Mouse (Mus musculus): Measurements from ENCODE around the gene Ubn2. TPM values are rescaled to one million over a fixed set of nuclear protein-coding genes. Genes with fewer than 3 reads are reported as not detected.

Gene Ubn2
- polyA plus RNA-seq, 1 experiment from 2014 or later, result 20.0 TPM

DNA sequence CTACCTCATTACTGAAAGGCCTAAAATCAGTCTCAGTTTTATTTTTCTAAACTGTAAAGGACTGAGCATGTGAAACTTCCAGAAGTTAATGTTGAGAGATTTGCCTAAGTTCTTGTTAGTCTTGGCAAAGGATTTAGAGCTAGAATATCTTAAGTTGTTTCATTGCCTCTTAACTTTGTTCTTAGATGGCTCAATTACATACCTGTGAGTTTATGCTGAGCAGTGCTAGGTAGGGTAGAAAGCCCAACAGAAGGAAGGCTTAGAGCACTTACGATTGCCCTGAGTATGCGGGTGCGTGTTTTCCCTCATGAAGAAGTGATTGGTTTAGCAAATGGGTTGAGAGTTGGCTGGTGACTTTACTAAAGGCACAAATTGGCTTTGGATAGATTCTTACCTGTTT is 24.3 kb downstream of the Ubn2 start:
- H3K27ac ChIP-seq (ENCODE audit: low read depth, low read length), result no peak overlapping the region
- H3K27me3 ChIP-seq (ENCODE audit: control insufficient read depth, insufficient read depth, low read length), result no peaks in the 10 kb centered on the region
- no peak overlapping the region for H3K4me2 ChIP-seq (ENCODE audit: low read depth)
- H3K9me3 ChIP-seq (ENCODE audit: control insufficient read depth, low read length), result no peaks in the 10 kb centered on the region
- ATAC-seq (ENCODE audit: insufficient read depth, low FRiP score, low TSS enrichment) (no peak), DNase-seq (ENCODE audit: low spot score) (no peak)
- WGBS, result 97% methylated on average over 3 of the region's 3 CpGs
- H3K4me1 ChIP-seq (ENCODE audit: control insufficient read depth, insufficient read depth, low read length), result no peaks in the 10 kb centered on the region
- H3K4me3 ChIP-seq (ENCODE audit: low read depth, low read length), result no peak overlapping the region
- peaks cover 2% of the 10 kb centered on the region; the same call in 1 of the 2 replicates for H3K36me3 ChIP-seq (ENCODE audit: control insufficient read depth, insufficient read depth, low read length)
- H3K9ac ChIP-seq (ENCODE audit: low read length), result no peak overlapping the region

GRCm38 (mm10) chr6:38469591-38469990 is 35.8 kb downstream of the Ubn2 start:
- 87% methylated on average over 4 of the region's 4 CpGs for WGBS
- Histone ChIP-seq H3K9ac (ENCODE audit: low read length) (no peak overlapping the region), H3K4me1 (ENCODE audit: control insufficient read depth, insufficient read depth, low read length) (no peaks in the 10 kb centered on the region), H3K4me2 (ENCODE audit: low read depth) (no peak overlapping the region), H3K36me3 (ENCODE audit: control insufficient read depth, insufficient read depth, low read length) (no peaks in the 10 kb centered on the region), H3K4me3 (ENCODE audit: low read depth, low read length) (no peak overlapping the region), H3K9me3 (ENCODE audit: control insufficient read depth, low read length) (no peaks in the 10 kb centered on the region), H3K27me3 (ENCODE audit: control insufficient read depth, insufficient read depth, low read length) (no peaks in the 10 kb centered on the region), H3K27ac (ENCODE audit: low read depth, low read length) (no peak overlapping the region)
- DNase-seq (ENCODE audit: low spot score) (no peak), ATAC-seq (ENCODE audit: insufficient read depth, low FRiP score, low TSS enrichment) (no peak)

GRCm38 (mm10) chr6:38481694-38482371 is 48.1 kb downstream of the Ubn2 start:
- ATAC-seq (ENCODE audit: insufficient read depth, low FRiP score, low TSS enrichment) (no peak), DNase-seq (ENCODE audit: low spot score) (no peak)
- H3K4me1 ChIP-seq (ENCODE audit: control insufficient read depth, insufficient read depth, low read length), result no peaks in the 10 kb centered on the region
- H3K9ac ChIP-seq (ENCODE audit: low read length), result no peak overlapping the region
- H3K4me3 ChIP-seq (ENCODE audit: low read depth, low read length), result no peak overlapping the region
- no peak overlapping the region for H3K4me2 ChIP-seq (ENCODE audit: low read depth)
- H3K27ac ChIP-seq (ENCODE audit: low read depth, low read length), result no peak overlapping the region
- H3K9me3 ChIP-seq (ENCODE audit: control insufficient read depth, low read length), result no peaks in the 10 kb centered on the region
- no peaks in the 10 kb centered on the region for H3K27me3 ChIP-seq (ENCODE audit: control insufficient read depth, insufficient read depth, low read length)
- 84% methylated on average over 5 of the region's 5 CpGs for WGBS
- no peaks in the 10 kb centered on the region; the same call in 1 of the 2 replicates for H3K36me3 ChIP-seq (ENCODE audit: control insufficient read depth, insufficient read depth, low read length)

DNA sequence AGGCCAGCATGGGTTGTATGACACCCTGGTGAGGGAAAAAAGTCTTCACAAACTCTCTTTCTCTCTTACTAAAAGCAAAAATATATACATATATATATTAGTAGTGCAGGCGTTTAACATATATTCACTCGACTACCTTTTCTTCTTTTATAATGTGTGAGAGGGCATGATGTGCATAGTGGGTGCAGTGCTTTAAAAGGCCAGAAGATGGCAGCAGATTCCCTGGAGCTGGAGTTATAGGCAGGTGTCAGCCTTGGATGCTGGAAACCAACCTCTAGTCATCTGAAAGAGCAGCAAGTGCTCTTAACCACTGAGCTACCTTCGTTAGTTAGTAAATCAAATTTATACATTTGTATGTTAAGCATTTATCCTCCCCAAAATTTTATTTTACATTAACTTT is 58.8 kb downstream of the Ubn2 start:
- H3K9ac ChIP-seq (ENCODE audit: low read length), result no peak overlapping the region
- 80% methylated on average over 3 of the region's 3 CpGs for WGBS
- H3K9me3 ChIP-seq (ENCODE audit: control insufficient read depth, low read length), result no peaks in the 10 kb centered on the region
- ATAC-seq (ENCODE audit: insufficient read depth, low FRiP score, low TSS enrichment), result no peak
- H3K36me3 ChIP-seq (ENCODE audit: control insufficient read depth, insufficient read depth, low read length), result peaks cover 6% of the 10 kb centered on the region
- H3K4me2 ChIP-seq (ENCODE audit: low read depth), result no peak overlapping the region
- H3K27ac ChIP-seq (ENCODE audit: low read depth, low read length), result no peak overlapping the region
- no peaks in the 10 kb centered on the region for H3K27me3 ChIP-seq (ENCODE audit: control insufficient read depth, insufficient read depth, low read length)
- H3K4me3 ChIP-seq (ENCODE audit: low read depth, low read length), result no peak overlapping the region
- no peaks in the 10 kb centered on the region for H3K4me1 ChIP-seq (ENCODE audit: control insufficient read depth, insufficient read depth, low read length)
- peak; percentile 36 for DNase-seq (ENCODE audit: low spot score)

- Histone ChIP-seq H3K36me3 (ENCODE audit: control insufficient read depth, insufficient read depth, low read length) (peaks cover 6% of the 10 kb centered on the region), H3K4me3 (ENCODE audit: low read depth, low read length) (no peak overlapping the region), H3K27ac (ENCODE audit: low read depth, low read length) (no peak overlapping the region), H3K4me1 (ENCODE audit: control insufficient read depth, insufficient read depth, low read length) (no peaks in the 10 kb centered on the region), H3K9ac (ENCODE audit: low read length) (no peak overlapping the region), H3K4me2 (ENCODE audit: low read depth) (no peak overlapping the region), H3K9me3 (ENCODE audit: control insufficient read depth, low read length) (no peaks in the 10 kb centered on the region), H3K27me3 (ENCODE audit: control insufficient read depth, insufficient read depth, low read length) (no peaks in the 10 kb centered on the region)
- WGBS, result 27% methylated on average over 4 of the region's 4 CpGs
- no peak for ATAC-seq (ENCODE audit: insufficient read depth, low FRiP score, low TSS enrichment)
- DNase-seq (ENCODE audit: low spot score), result no peak
Measured at GRCm38 (mm10) chr6:38495641-38496040, 61.9 kb downstream of the Ubn2 start.

DNA sequence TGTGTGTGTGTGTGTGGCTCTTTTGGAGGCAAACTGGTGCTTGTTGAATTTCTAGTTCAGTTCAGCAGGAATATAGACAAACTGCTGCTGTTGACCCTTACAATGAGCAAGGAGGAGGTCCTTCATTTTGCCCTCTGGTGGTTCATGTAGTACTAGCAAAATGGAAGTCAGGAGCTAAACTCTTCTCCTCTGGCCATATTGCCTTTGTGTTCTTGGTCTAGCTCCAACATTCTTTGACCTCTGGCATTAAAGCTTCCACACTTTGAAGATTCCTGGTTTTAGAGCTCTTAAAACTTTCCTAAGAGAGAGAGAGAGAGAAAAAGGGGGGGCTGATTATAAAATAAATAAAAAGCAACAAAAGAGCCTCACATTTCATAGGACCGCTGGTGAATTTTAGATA is 78.3 kb downstream of the Ubn2 start:
- H3K4me1 ChIP-seq (ENCODE audit: control insufficient read depth, insufficient read depth, low read length), result no peaks in the 10 kb centered on the region
- DNase-seq (ENCODE audit: low spot score) (no peak), ATAC-seq (ENCODE audit: insufficient read depth, low FRiP score, low TSS enrichment) (no peak)
- H3K4me2 ChIP-seq (ENCODE audit: low read depth), result no peak overlapping the region
- H3K4me3 ChIP-seq (ENCODE audit: low read depth, low read length), result no peak overlapping the region
- 94% methylated on average over 1 of the region's 1 CpGs for WGBS
- no peak overlapping the region for H3K9ac ChIP-seq (ENCODE audit: low read length)
- no peak overlapping the region for H3K27ac ChIP-seq (ENCODE audit: low read depth, low read length)
- H3K9me3 ChIP-seq (ENCODE audit: control insufficient read depth, low read length), result no peaks in the 10 kb centered on the region
- no peaks in the 10 kb centered on the region for H3K27me3 ChIP-seq (ENCODE audit: control insufficient read depth, insufficient read depth, low read length)
- H3K36me3 ChIP-seq (ENCODE audit: control insufficient read depth, insufficient read depth, low read length), result no peaks in the 10 kb centered on the region

- Histone ChIP-seq H3K9ac (ENCODE audit: low read length) (no peak overlapping the region), H3K9me3 (ENCODE audit: control insufficient read depth, low read length) (no peaks in the 10 kb centered on the region), H3K4me1 (ENCODE audit: control insufficient read depth, insufficient read depth, low read length) (no peaks in the 10 kb centered on the region), H3K4me2 (ENCODE audit: low read depth) (no peak overlapping the region), H3K27ac (ENCODE audit: low read depth, low read length) (no peak overlapping the region), H3K27me3 (ENCODE audit: control insufficient read depth, insufficient read depth, low read length) (no peaks in the 10 kb centered on the region), H3K4me3 (ENCODE audit: low read depth, low read length) (no peak overlapping the region), H3K36me3 (ENCODE audit: control insufficient read depth, insufficient read depth, low read length) (no peaks in the 10 kb centered on the region)
- DNase-seq (ENCODE audit: low spot score) (no peak), ATAC-seq (ENCODE audit: insufficient read depth, low FRiP score, low TSS enrichment) (no peak)
Measured at GRCm38 (mm10) chr6:38512830-38513229, 79.1 kb downstream of the Ubn2 start.

DNA sequence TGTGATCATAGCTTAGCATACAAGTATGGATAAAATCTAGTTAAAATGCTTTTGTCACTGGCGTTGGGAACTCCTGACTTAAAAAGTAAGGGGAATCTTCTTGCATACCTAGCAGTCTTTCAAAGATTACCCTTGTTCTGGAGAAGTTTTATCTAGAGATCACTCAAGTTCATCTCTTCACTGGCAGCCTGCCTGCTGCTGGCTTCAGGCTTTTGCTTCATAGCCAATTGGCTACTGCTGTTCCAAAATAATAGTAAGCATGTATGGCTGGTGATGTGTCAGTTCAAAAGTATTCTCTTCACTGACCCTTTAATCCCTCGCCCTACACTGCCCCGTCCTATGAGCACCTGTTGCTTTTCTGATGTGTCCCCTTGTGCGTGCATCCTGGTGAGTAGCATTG is 81.5 kb downstream of the Ubn2 start:
- WGBS, result 93% methylated on average over 4 of the region's 4 CpGs

DNA sequence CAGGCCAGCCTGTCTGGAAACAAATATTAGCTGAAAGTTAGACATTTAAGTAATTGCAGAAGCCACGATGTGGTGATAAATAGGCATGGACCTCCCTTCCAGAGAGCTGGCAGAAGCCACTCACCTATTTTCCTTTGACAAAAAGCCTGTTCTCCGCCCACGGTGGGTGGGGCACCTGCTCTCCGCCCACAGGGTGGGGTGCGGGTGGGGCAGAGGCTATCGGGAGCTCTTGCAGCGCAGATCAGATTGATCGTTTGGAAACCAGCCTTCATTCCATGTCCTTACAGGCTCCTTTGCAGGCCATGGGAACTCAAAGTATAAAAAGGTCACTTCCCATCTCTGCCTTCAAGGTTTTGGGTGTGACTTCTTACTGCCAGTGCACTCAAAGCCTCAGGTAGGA is 90.1 kb downstream of the Ubn2 start:
- Histone ChIP-seq H3K36me3 (ENCODE audit: control insufficient read depth, insufficient read depth, low read length) (no peaks in the 10 kb centered on the region), H3K4me1 (ENCODE audit: control insufficient read depth, insufficient read depth, low read length) (no peaks in the 10 kb centered on the region), H3K9me3 (ENCODE audit: control insufficient read depth, low read length) (no peaks in the 10 kb centered on the region), H3K4me2 (ENCODE audit: low read depth) (no peak overlapping the region), H3K9ac (ENCODE audit: low read length) (no peak overlapping the region), H3K27ac (ENCODE audit: low read depth, low read length) (no peak overlapping the region), H3K4me3 (ENCODE audit: low read depth, low read length) (no peak overlapping the region), H3K27me3 (ENCODE audit: control insufficient read depth, insufficient read depth, low read length) (no peaks in the 10 kb centered on the region)
- WGBS, result 20% methylated on average over 8 of the region's 8 CpGs
- ATAC-seq (ENCODE audit: insufficient read depth, low FRiP score, low TSS enrichment) (no peak), DNase-seq (ENCODE audit: low spot score) (no peak)

More for the DNA sequence above, 81.5 kb downstream of the Ubn2 start:
- Histone ChIP-seq H3K9me3 (ENCODE audit: control insufficient read depth, low read length) (no peaks in the 10 kb centered on the region), H3K4me2 (ENCODE audit: low read depth) (no peak overlapping the region), H3K27ac (ENCODE audit: low read depth, low read length) (no peak overlapping the region), H3K4me1 (ENCODE audit: control insufficient read depth, insufficient read depth, low read length) (no peaks in the 10 kb centered on the region), H3K9ac (ENCODE audit: low read length) (no peak overlapping the region), H3K27me3 (ENCODE audit: control insufficient read depth, insufficient read depth, low read length) (no peaks in the 10 kb centered on the region), H3K36me3 (ENCODE audit: control insufficient read depth, insufficient read depth, low read length) (no peaks in the 10 kb centered on the region), H3K4me3 (ENCODE audit: low read depth, low read length) (no peak overlapping the region)
- DNase-seq (ENCODE audit: low spot score) (no peak), ATAC-seq (ENCODE audit: insufficient read depth, low FRiP score, low TSS enrichment) (no peak)
